ENCODE assay signal across 26 mouse cellular contexts in the genomic region with DNA sequence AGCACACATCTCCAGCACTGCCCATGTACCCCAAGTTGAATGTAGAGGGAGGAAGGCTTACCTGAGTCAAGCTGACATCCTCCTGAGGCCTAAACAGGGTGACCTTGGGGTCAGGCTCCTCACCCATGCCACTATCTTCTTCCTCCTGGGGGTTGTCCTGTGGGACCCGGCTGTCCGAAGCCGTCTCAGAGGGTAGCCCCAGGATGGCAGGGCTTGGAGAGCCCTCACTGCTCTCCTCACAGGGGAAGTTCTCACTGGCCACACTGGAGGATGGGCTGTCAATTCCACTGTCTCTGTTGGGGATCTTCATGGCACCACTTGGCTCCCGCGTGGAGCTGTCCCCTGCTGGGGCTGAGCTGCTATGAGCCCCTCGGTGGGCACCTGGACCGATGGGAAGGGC. TPM values are rescaled to one million over a fixed set of nuclear protein-coding genes. Genes with fewer than 3 reads are reported as not detected.
DNase-seq lines count a peak whose midpoint lies in the region; ATAC-seq and TF ChIP-seq lines count a peak whose summit lies in the region.
"Had no signal": no experiment of that assay in that cellular context is flagged by ENCODE, and none has a peak within 500 bp of the region (broad histone marks: within the 10 kb centered on the region; RNA-seq: fewer than 3 reads in every experiment).

No protein-coding gene starts in this region.

- H3K9me3 ChIP-seq in embryonic facial prominence, embryonic 15.5 days (replicated peaks) = no peaks in the 10 kb centered on the region; the same call in 1 of the 2 replicates
- H3K9me3 ChIP-seq in embryonic facial prominence, embryonic 10.5 days = no peaks in the 10 kb centered on the region
- H3K9me3 ChIP-seq in heart, embryonic 12.5 days (replicated peaks) = peaks cover 4% of the 10 kb centered on the region
- no peaks in the 10 kb centered on the region for H3K9me3 ChIP-seq in stomach, postnatal 0 days (ENCODE audit: control insufficient read depth, low read length)
- H3K9me3 ChIP-seq: embryonic facial prominence, embryonic 12.5 days; forebrain, embryonic 15.5 days; G1E had no signal

- H3K4me3 ChIP-seq in embryonic facial prominence, embryonic 15.5 days (replicated peaks) = no peak overlapping the region
- H3K4me3 ChIP-seq in embryonic facial prominence, embryonic 10.5 days = no peak overlapping the region
- H3K4me3 ChIP-seq in heart, embryonic 12.5 days = no peak overlapping the region
- H3K4me3 ChIP-seq in embryonic fibroblast, embryonic 13.5 days (ENCODE audit: insufficient read depth, low read length) = 0 out of 2 replicates have a peak overlapping the region, but pooled peaks have one; percentile 2
- H3K4me3 ChIP-seq in stomach, postnatal 0 days (ENCODE audit: low read depth, low read length) = no peak overlapping the region
- H3K4me3 ChIP-seq: embryonic facial prominence, embryonic 12.5 days; forebrain, embryonic 13.5 days; forebrain, embryonic 15.5 days had no signal

- 84% methylated on average over 7 of the region's 7 CpGs for WGBS in embryonic facial prominence, embryonic 15.5 days
- WGBS in embryonic facial prominence, embryonic 10.5 days = 84% methylated on average over 7 of the region's 7 CpGs
- WGBS in heart, embryonic 12.5 days = 65% methylated on average over 7 of the region's 7 CpGs
- WGBS in stomach, postnatal 0 days = 79% methylated on average over 7 of the region's 7 CpGs

- H3K36me3 ChIP-seq in embryonic facial prominence, embryonic 15.5 days = no peaks in the 10 kb centered on the region
- peaks cover 5% of the 10 kb centered on the region; the same call in 1 of the 2 replicates for H3K36me3 ChIP-seq in embryonic facial prominence, embryonic 10.5 days (replicated peaks)
- no peaks in the 10 kb centered on the region for H3K36me3 ChIP-seq in heart, embryonic 12.5 days
- H3K36me3 ChIP-seq in stomach, postnatal 0 days (ENCODE audit: control insufficient read depth, insufficient read depth, low read length) = no peaks in the 10 kb centered on the region
- H3K36me3 ChIP-seq: embryonic facial prominence, embryonic 12.5 days; forebrain, embryonic 15.5 days had no signal

- H3K27me3 ChIP-seq in embryonic facial prominence, embryonic 15.5 days = no peaks in the 10 kb centered on the region
- no peaks in the 10 kb centered on the region for H3K27me3 ChIP-seq in embryonic facial prominence, embryonic 10.5 days (replicated peaks; ENCODE audit: low read depth, poor library complexity, severe bottlenecking)
- H3K27me3 ChIP-seq in heart, embryonic 12.5 days (replicated peaks) = no peaks in the 10 kb centered on the region
- H3K27me3 ChIP-seq in stomach, postnatal 0 days (ENCODE audit: control insufficient read depth, insufficient read depth, low read length) = no peaks in the 10 kb centered on the region
- H3K27me3 ChIP-seq: CH12.LX; embryonic facial prominence, embryonic 12.5 days; forebrain, embryonic 13.5 days; forebrain, embryonic 15.5 days; Patski had no signal

- 0 out of 2 replicates have a peak, but pooled peaks have one; percentile 54 for ATAC-seq in embryonic facial prominence, embryonic 15.5 days (ENCODE audit: insufficient number of reproducible peaks, low FRiP score, low TSS enrichment, low read depth)
- ATAC-seq in heart, embryonic 12.5 days (ENCODE audit: insufficient number of reproducible peaks, low FRiP score) = peak; percentile 18; the same call in 1 of the 2 replicates
- 0 out of 2 replicates have a peak, but pooled peaks have one; percentile 10 for ATAC-seq in stomach, postnatal 0 days (ENCODE audit: low FRiP score, low TSS enrichment)
- ATAC-seq: activated CD4-positive, CD25-positive, alpha-beta regulatory T cell, adult 4 months; CD4-positive, CD25-positive, alpha-beta regulatory T cell, adult 4 months; forebrain, embryonic 13.5 days; forebrain, embryonic 15.5 days; forebrain, postnatal 0 days; Patski had no signal

- no peak overlapping the region for H3K9ac ChIP-seq in embryonic facial prominence, embryonic 15.5 days
- no peak overlapping the region for H3K9ac ChIP-seq in heart, embryonic 12.5 days
- H3K9ac ChIP-seq in stomach, postnatal 0 days (ENCODE audit: low read length) = no peak overlapping the region
- H3K9ac ChIP-seq: embryonic facial prominence, embryonic 12.5 days; forebrain, embryonic 13.5 days; forebrain, embryonic 15.5 days; forebrain, postnatal 0 days had no signal

- TF ChIP-seq CTCF in embryonic fibroblast, embryonic 13.5 days (IDR thresholded peaks at IDR 0.05; ENCODE audit: borderline replicate concordance, insufficient read depth, low read length) = no peak
- no peak for TF ChIP-seq CTCF in stomach, postnatal 0 days (IDR thresholded peaks at IDR 0.05; ENCODE audit: low read depth)

- no peak for DNase-seq in embryonic facial prominence, embryonic 10.5 days (ENCODE audit: low spot score)
- DNase-seq in heart, adult 18-20 months = no peak
- no peak for DNase-seq in stomach, postnatal 0 days (ENCODE audit: low spot score)
- no peak for DNase-seq in kidney, adult 11 months
- DNase-seq: adrenal gland, adult 8-10 months; adrenal gland, postnatal 14 days; adrenal gland, postnatal 36 days; B cell, adult 2 months; cerebellum, adult 11-12 months; cerebellum, adult 8-10 months; cerebellum, adult 9-11 months; cerebellum, postnatal 14 days; cerebellum, postnatal 36 days; embryo, embryonic 11 days; forebrain, postnatal 0 days had no signal

- no peak overlapping the region for H3K4me2 ChIP-seq in embryonic facial prominence, embryonic 15.5 days (replicated peaks)
- H3K4me2 ChIP-seq in heart, embryonic 12.5 days = no peak overlapping the region
- no peak overlapping the region for H3K4me2 ChIP-seq in stomach, postnatal 0 days (replicated peaks; ENCODE audit: low read depth)
- H3K4me2 ChIP-seq: embryonic facial prominence, embryonic 12.5 days; forebrain, embryonic 13.5 days; forebrain, embryonic 15.5 days had no signal

- no peak overlapping the region for H3K27ac ChIP-seq in embryonic facial prominence, embryonic 15.5 days (replicated peaks)
- no peak overlapping the region for H3K27ac ChIP-seq in embryonic facial prominence, embryonic 10.5 days (replicated peaks)
- no peak overlapping the region for H3K27ac ChIP-seq in heart, embryonic 12.5 days (ENCODE audit: poor library complexity, severe bottlenecking)
- H3K27ac ChIP-seq in embryonic fibroblast, embryonic 13.5 days (ENCODE audit: insufficient read depth, low read length) = no peak overlapping the region
- H3K27ac ChIP-seq in stomach, postnatal 0 days (replicated peaks) = no peak overlapping the region
- H3K27ac ChIP-seq: embryonic facial prominence, embryonic 12.5 days; forebrain, embryonic 13.5 days; forebrain, embryonic 15.5 days had no signal

- TF ChIP-seq EP300 in stomach, postnatal 0 days (optimal IDR thresholded peaks at IDR 0.05) = no peak

- H3K4me1 ChIP-seq in embryonic facial prominence, embryonic 15.5 days = no peaks in the 10 kb centered on the region
- no peaks in the 10 kb centered on the region for H3K4me1 ChIP-seq in embryonic facial prominence, embryonic 10.5 days
- no peaks in the 10 kb centered on the region for H3K4me1 ChIP-seq in heart, embryonic 12.5 days (replicated peaks)
- peaks cover 22% of the 10 kb centered on the region for H3K4me1 ChIP-seq in embryonic fibroblast, embryonic 13.5 days (ENCODE audit: control insufficient read depth, insufficient read depth, low read length)
- H3K4me1 ChIP-seq in stomach, postnatal 0 days (replicated peaks; ENCODE audit: control insufficient read depth, insufficient read depth) = 0 out of 2 replicates have a peak, but pooled peaks cover 2% of the 10 kb centered on the region
- H3K4me1 ChIP-seq: embryonic facial prominence, embryonic 12.5 days; forebrain, embryonic 13.5 days; forebrain, embryonic 15.5 days had no signal

- no peak for TF ChIP-seq POLR2A in embryonic fibroblast, embryonic 13.5 days (IDR thresholded peaks at IDR 0.05; ENCODE audit: low read depth, low read length)

RNA-seq across cellular contexts. Expression of a gene that starts 23.8 kb away (rescaled TPM):
- polyA plus RNA-seq in embryonic facial prominence, embryonic 15.5 days (2015; fragmentation: Nextera tagmentation; extraction: Ambion mirVana) = 0.45 and 0.65 TPM in 2 replicates
- 1.2 and 1.3 TPM in 2 replicates for polyA plus RNA-seq in embryonic facial prominence, embryonic 10.5 days (2016; fragmentation: Nextera tagmentation; extraction: Ambion mirVana)
- polyA plus RNA-seq in heart, embryonic 12.5 days (2016; fragmentation: Nextera tagmentation; extraction: Ambion mirVana) = 0.13 and 0.15 TPM in 2 replicates
- 1 to 10 TPM; 1.2 to 2.4 TPM for total RNA-seq in heart, adult 18-20 months (2021)
- 8.5 and 24.7 TPM in 2 replicates for polyA plus RNA-seq in embryonic fibroblast, embryonic 13.5 days (2011; ENCODE audit: insufficient read length, low read depth, missing spikeins)
- 0.23 and 0.25 TPM in 2 replicates for polyA plus RNA-seq in stomach, postnatal 0 days (2015; fragmentation: Nextera tagmentation; extraction: Ambion mirVana)

RNA-seq across cellular contexts. Expression of a gene that starts 45.1 kb away (rescaled TPM):
- 36.0 and 38.7 TPM in 2 replicates for polyA plus RNA-seq in embryonic facial prominence, embryonic 15.5 days (2015; fragmentation: Nextera tagmentation; extraction: Ambion mirVana)
- polyA plus RNA-seq in embryonic facial prominence, embryonic 10.5 days (2016; fragmentation: Nextera tagmentation; extraction: Ambion mirVana) = 32.6 and 33.3 TPM in 2 replicates
- polyA plus RNA-seq in heart, embryonic 12.5 days (2016; fragmentation: Nextera tagmentation; extraction: Ambion mirVana) = 53.5 and 54.0 TPM in 2 replicates
- total RNA-seq in heart, adult 18-20 months (2021) = 10 to 100 TPM; 67.3 to 73.9 TPM
- 43.1 and 54.4 TPM in 2 replicates for polyA plus RNA-seq in embryonic fibroblast, embryonic 13.5 days (2011; ENCODE audit: insufficient read length, low read depth, missing spikeins)
- polyA plus RNA-seq in stomach, postnatal 0 days (2015; fragmentation: Nextera tagmentation; extraction: Ambion mirVana) = 19.6 TPM in 2 replicates

RNA-seq across cellular contexts. Expression of a gene that starts 47.8 kb away (rescaled TPM):
- 2.3 and 3.7 TPM in 2 replicates for polyA plus RNA-seq in embryonic facial prominence, embryonic 15.5 days (2015; fragmentation: Nextera tagmentation; extraction: Ambion mirVana)
- 1.2 and 1.7 TPM in 2 replicates for polyA plus RNA-seq in embryonic facial prominence, embryonic 10.5 days (2016; fragmentation: Nextera tagmentation; extraction: Ambion mirVana)
- polyA plus RNA-seq in heart, embryonic 12.5 days (2016; fragmentation: Nextera tagmentation; extraction: Ambion mirVana) = 0.63 and 0.80 TPM in 2 replicates
- 1 to 10 TPM in 1 of 2 experiments, under 1 TPM in 1; 0.55 to 1.3 TPM for total RNA-seq in heart, adult 18-20 months (2021)
- polyA plus RNA-seq in embryonic fibroblast, embryonic 13.5 days (2011; ENCODE audit: insufficient read length, low read depth, missing spikeins) = 0.37 TPM in 1 of 2 replicates, not detected in the other
- polyA plus RNA-seq in stomach, postnatal 0 days (2015; fragmentation: Nextera tagmentation; extraction: Ambion mirVana) = 1.0 and 1.2 TPM in 2 replicates
- polyA plus RNA-seq: Patski had no signal
